Mouse (Mus musculus) heart, adult 2 months (tissue): ENCODE measurements around the gene Higd1a. TPM values are rescaled to one million over a fixed set of nuclear protein-coding genes. Genes with fewer than 3 reads are reported as not detected.

Source experiments
- DNase-seq, 2 experiments: peaks; one replicate each; pipeline ENCODE4 v3.0.0; 2021
- H3K27ac ChIP-seq: fragments of 200-600 bp; 2 replicates; pipeline ENCODE4 v1.8.1; 2022
- H3K27me3 ChIP-seq: fragments of 200-500 bp; 2 replicates; pipeline ENCODE4 v1.6.1; 2012; ENCODE audit warnings: mild to moderate bottlenecking, low read length, inconsistent platforms, mixed read lengths; ENCODE audit not compliant: control insufficient read depth, insufficient read depth
- H3K36me3 ChIP-seq: fragments of 200-500 bp; 2 replicates; pipeline ENCODE4 v1.6.1; 2012; ENCODE audit warnings: low read length, inconsistent platforms; ENCODE audit not compliant: control insufficient read depth, insufficient read depth
- H3K4me1 ChIP-seq: fragments of 200-500 bp; 2 replicates; pipeline ENCODE4 v1.6.1; 2011; ENCODE audit warnings: low read length; ENCODE audit not compliant: control insufficient read depth, insufficient read depth
- H3K4me3 ChIP-seq: fragments of 200-600 bp; 2 replicates; pipeline ENCODE4 v1.8.1; 2022
- H3K79me2 ChIP-seq: fragments of 200-500 bp; replicated peaks from 2 replicates; pipeline ENCODE4 v1.6.1; 2012; ENCODE audit warnings: mild to moderate bottlenecking, inconsistent platforms, low read length, moderate library complexity, mixed read lengths; ENCODE audit not compliant: control insufficient read depth, insufficient read depth
- H3K9ac ChIP-seq: fragments of 200-500 bp; 2 replicates; pipeline ENCODE4 v1.6.1; 2012; ENCODE audit warnings: low read depth, mild to moderate bottlenecking, control low read depth, inconsistent platforms, low read length, mixed read lengths
- CTCF ChIP-seq: fragments of 200-600 bp; IDR thresholded peaks from 2 replicates; pipeline ENCODE4 v1.8.1; 2022; ENCODE audit warnings: antibody characterized with exemption, mild to moderate bottlenecking, moderate library complexity
- EP300 ChIP-seq: fragments of 200-500 bp; IDR thresholded peaks from 2 replicates; pipeline ENCODE4 v1.6.1; 2011; ENCODE audit warnings: low read depth, low read length, control low read depth; ENCODE audit not compliant: insufficient read depth
- POLR2A ChIP-seq: fragments of 200-500 bp; IDR thresholded peaks from 2 replicates; pipeline ENCODE4 v1.6.1; 2011; ENCODE audit warnings: mild to moderate bottlenecking, low read depth, low read length, control low read depth; ENCODE audit not compliant: insufficient read depth
- WGBS: fragments of 180-500 bp; shearing (Covaris S2); methylation state at CpG from one replicate; pipeline ENCODE4 v1.1.7; 2018; 5-methylcytosine and 5-hydroxymethylcytosine counted together
- intact Hi-C: fragments of 180-260 bp; cut with DNase I; formaldehyde crosslinking; loops from one replicate; pipeline ENCODE4 v1.15.1; 2025
- polyA plus RNA-seq: library from polyadenylated mRNA; depleted of rRNA; stranded (reverse); fragments of >200 nt; gene quantifications from 2 replicates; pipeline ENCODE4 v1.2.3, GENCODE M21; 2012
- total RNA-seq, 2 experiments: library from RNA; stranded (reverse); gene quantifications; 2 replicates each; pipeline ENCODE4 v1.2.3; 2021

Gene Higd1a
- total and polyA plus RNA-seq, 3 experiments: 71.7 to 199 (median 198) TPM

DNA sequence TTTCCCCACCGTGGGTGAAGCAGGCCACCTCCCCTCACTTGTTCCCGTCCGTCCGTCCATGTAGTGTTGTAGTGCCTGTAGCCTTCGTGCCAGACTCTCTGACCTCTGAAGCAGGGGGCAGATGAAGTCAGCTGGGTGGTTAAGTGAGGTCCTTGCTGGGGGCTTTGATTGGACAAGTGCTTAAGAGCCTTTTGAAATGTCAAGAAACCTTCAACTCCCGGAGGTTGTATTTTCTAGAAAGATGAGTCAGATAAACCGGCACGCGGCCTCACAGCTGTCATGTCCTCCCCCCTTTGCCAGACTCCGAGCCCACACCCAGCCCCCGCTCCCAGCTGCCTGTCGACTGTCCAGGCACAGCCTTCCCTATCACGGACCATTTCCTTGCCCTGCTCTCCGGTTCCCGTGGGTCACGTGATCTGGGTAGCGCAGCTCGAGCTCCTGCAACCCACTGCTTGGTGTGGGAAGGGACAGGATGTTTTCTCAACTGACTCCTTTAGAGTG, 32.3 kb upstream of the Higd1a start:
- H3K4me3 ChIP-seq: peak overlapping the region; percentile 18
- intact Hi-C loops: no loop called here
- peak; percentile 79 to 83 for DNase-seq
- no peak for TF ChIP-seq POLR2A
- no peak for TF ChIP-seq CTCF
- no peak for TF ChIP-seq EP300
- no peaks in the 10 kb centered on the region for H3K79me2 ChIP-seq
- H3K27ac ChIP-seq: peak overlapping the region; percentile 46
- 8% methylated on average over 18 of the region's 18 CpGs for WGBS
- no peaks in the 10 kb centered on the region for H3K36me3 ChIP-seq
- no peaks in the 10 kb centered on the region for H3K27me3 ChIP-seq
- no peak overlapping the region for H3K9ac ChIP-seq
- H3K4me1 ChIP-seq: peaks cover 7% of the 10 kb centered on the region

DNA sequence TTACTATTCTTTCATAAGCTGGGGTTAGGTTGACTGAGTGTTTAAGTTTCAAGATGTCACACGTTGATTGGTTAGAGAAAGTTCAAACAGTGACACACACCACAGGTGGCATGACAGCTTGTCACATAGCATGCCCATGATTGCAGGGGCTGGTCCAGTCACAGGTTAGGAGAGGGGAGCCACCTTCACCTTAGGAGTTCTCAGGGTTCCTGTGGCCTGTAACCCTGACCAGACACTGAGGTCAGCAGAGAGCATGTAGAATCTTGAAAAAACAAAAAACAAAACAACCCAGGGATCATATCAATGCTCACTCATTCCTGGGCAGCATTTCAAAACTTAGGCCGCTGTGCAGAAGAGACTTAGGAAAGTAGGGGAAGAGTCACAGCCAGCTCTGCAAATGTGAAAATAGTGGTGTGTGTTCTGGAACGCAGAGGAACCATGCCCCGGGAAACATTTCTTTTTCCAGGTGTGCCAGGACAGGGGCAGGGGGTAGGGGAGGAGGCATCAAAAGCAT, 31.8 kb upstream of the Higd1a start:
- WGBS: 23% methylated on average over 4 of the region's 4 CpGs
- no peak for TF ChIP-seq EP300
- TF ChIP-seq POLR2A: no peak
- no peak for TF ChIP-seq CTCF
- Histone ChIP-seq H3K79me2 (no peaks in the 10 kb centered on the region), H3K4me3 (no peak overlapping the region; the same call in 1 of the 2 replicates), H3K27me3 (no peaks in the 10 kb centered on the region), H3K27ac (peak overlapping the region; percentile 46), H3K9ac (no peak overlapping the region), H3K36me3 (no peaks in the 10 kb centered on the region), H3K4me1 (peaks cover 5% of the 10 kb centered on the region)
- intact Hi-C loops: no loop called here
- DNase-seq: no peak

DNA sequence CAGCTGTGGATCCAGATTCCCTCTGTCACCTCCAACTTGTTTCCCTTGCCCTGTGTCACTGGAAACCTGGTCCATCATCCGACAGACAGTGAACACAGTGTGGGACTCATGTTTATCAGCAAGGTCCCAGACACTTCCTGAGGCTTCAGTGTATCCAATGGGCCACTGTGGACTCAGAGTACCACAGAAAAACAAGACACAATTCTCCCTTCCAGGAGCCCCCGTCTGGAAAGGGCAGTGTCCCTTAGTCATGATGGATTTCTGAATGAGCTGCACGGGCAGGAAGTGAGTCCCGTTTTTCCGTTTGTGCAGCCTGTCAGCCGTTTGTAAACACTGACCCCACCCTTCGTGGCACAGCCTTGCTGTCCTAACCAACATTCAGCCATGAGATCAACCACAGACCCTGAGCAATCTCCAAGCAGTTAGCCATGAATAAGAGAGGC, 23.9 kb upstream of the Higd1a start:
- no peaks in the 10 kb centered on the region for H3K79me2 ChIP-seq
- peak overlapping the region; percentile 47; the same call in 1 of the 2 replicates for H3K27ac ChIP-seq
- H3K9ac ChIP-seq: no peak overlapping the region
- no peaks in the 10 kb centered on the region for H3K36me3 ChIP-seq
- 33% methylated on average over 7 of the region's 7 CpGs for WGBS
- DNase-seq: peak in 1 of 2 experiments; percentile 35
- H3K27me3 ChIP-seq: no peaks in the 10 kb centered on the region
- peaks cover 7% of the 10 kb centered on the region for H3K4me1 ChIP-seq
- H3K4me3 ChIP-seq: no peak overlapping the region
- TF ChIP-seq POLR2A (no peak), EP300 (no peak), CTCF (no peak)
- intact Hi-C loops: no loop called here

DNA sequence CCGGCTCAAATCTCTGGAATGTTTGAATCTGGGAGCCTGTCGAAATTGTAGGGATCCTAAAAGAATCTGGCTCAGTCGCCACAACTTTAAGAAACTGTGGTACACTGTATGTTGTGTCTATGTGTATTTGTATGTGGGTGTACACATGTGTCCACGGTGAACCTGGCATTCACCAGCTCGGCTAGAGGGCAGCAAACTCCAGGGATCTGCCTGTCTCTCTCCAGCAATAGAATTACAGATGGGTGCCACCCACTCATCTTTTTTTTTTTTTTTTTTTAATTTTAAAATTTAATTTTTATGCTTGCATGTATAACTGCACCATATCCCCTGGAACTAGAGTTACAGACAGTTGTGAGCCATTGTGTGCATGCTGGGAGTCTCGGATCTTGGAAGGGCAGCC, 23.1 kb upstream of the Higd1a start:
- Histone ChIP-seq H3K36me3 (no peaks in the 10 kb centered on the region), H3K4me1 (peaks cover 7% of the 10 kb centered on the region), H3K9ac (no peak overlapping the region), H3K4me3 (no peak overlapping the region), H3K27ac (peak overlapping the region; percentile 47), H3K27me3 (no peaks in the 10 kb centered on the region), H3K79me2 (no peaks in the 10 kb centered on the region)
- intact Hi-C loops: loop anchor here (2.0 kb wide), 1 partner anchor 104 kb away; no protein-coding TSS in a partner anchor
- WGBS: 56% methylated on average over 6 of the region's 6 CpGs
- TF ChIP-seq EP300 (no peak), POLR2A (no peak), CTCF (peak; percentile 35)
- DNase-seq: peak in 1 of 2 experiments; percentile 48

DNA sequence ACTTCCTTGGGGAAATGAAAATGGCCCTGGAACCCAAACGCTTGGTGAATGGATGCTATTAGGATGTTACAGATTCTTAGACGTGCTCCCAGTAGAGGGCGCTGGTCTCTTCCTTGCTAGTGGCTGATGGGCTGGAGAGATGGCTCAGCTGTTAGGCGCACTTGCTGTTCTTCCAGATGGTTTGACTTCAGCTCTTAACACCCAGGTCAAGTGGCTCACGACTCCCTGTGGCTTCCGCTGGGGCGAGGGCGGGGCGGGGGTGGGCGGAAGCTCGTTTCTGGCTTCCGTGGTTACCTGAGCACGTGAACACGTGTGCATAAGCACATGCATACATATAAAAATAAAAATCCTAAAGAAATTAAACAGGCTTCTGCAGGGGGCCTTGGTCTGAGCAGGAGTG, 22.7 kb upstream of the Higd1a start:
- DNase-seq: peak; percentile 73 to 77
- Histone ChIP-seq H3K79me2 (no peaks in the 10 kb centered on the region), H3K27me3 (no peaks in the 10 kb centered on the region), H3K36me3 (no peaks in the 10 kb centered on the region), H3K4me1 (peaks cover 7% of the 10 kb centered on the region), H3K27ac (no peak overlapping the region; the same call in 1 of the 2 replicates), H3K9ac (no peak overlapping the region), H3K4me3 (no peak overlapping the region)
- intact Hi-C loops: loop anchor here (2.0 kb wide), 1 partner anchor 104 kb away; no protein-coding TSS in a partner anchor
- 19% methylated on average over 14 of the region's 14 CpGs for WGBS
- peak; percentile 69 for TF ChIP-seq CTCF
- TF ChIP-seq POLR2A: no peak
- TF ChIP-seq EP300: peak; percentile 82; the same call in 1 of the 2 replicates

DNA sequence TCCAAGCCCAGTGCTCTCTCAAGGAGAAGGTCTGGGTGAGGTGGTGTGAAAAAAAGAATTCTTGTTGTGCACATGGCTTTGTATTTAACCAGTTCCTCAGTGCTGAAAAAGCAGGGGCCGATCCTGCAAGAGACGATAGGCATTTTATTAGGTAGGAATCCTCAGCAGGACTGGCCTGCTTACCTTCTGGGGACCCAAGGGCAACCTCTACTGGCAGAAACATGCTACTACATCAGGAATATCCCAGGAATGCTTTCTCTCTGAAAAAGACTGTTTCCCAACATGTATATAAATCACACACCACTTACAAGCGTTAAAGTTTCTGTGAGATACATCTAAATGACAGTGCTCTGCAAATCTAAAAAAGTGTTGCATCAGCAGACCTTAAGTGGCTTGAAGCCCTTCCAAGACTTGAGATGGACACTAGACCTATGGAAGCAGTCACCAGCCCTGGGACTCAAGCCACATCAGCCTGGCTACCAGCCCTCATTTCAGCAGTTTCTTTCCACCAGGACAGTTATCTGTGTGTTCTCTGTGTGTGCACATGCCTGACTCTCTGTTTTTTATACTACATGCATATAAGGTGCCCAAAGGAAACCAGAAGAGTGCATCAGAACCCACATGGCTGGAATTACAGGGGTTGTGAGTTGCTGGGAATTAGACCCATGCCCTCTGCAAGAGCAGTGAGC, 19.0 kb upstream of the Higd1a start:
- Histone ChIP-seq H3K4me1 (peaks cover 5% of the 10 kb centered on the region), H3K36me3 (no peaks in the 10 kb centered on the region), H3K4me3 (no peak overlapping the region), H3K27ac (no peak overlapping the region), H3K9ac (no peak overlapping the region), H3K27me3 (no peaks in the 10 kb centered on the region), H3K79me2 (no peaks in the 10 kb centered on the region)
- TF ChIP-seq POLR2A: no peak
- TF ChIP-seq CTCF: peak; percentile 98
- TF ChIP-seq EP300: peak; percentile 44; the same call in 1 of the 2 replicates
- no peak for DNase-seq
- intact Hi-C loops: loop anchor here (1.0 kb wide), 2 partner anchors 31 to 46 kb away; no protein-coding TSS in a partner anchor
- WGBS: 6% methylated on average over 3 of the region's 3 CpGs
